Mouse (Mus musculus): ENCODE data around the gene Tmem56. TPM values are rescaled to one million over a fixed set of nuclear protein-coding genes. Genes with fewer than 3 reads are reported as not detected.

Gene Tmem56
- polyA plus RNA-seq, 1 experiment from 2014 or later: 0.91 TPM

- DNase-seq (ENCODE audit: low spot score) (no peak), ATAC-seq (replicated peaks; ENCODE audit: low FRiP score, low TSS enrichment, low read depth) (no peak)
- no peaks in the 10 kb centered on the region for H3K36me3 ChIP-seq (ENCODE audit: control insufficient read depth, insufficient read depth, low read length)
- no peaks in the 10 kb centered on the region for H3K4me1 ChIP-seq (replicated peaks; ENCODE audit: control insufficient read depth, insufficient read depth, low read length)
- H3K27me3 ChIP-seq (replicated peaks; ENCODE audit: control insufficient read depth, insufficient read depth, low read length): no peaks in the 10 kb centered on the region
- H3K4me3 ChIP-seq (ENCODE audit: low read depth, low read length): no peak overlapping the region
- 54% methylated on average over 2 of the region's 2 CpGs for WGBS
- H3K27ac ChIP-seq (ENCODE audit: low read depth): no peak overlapping the region
- no peak overlapping the region for H3K9ac ChIP-seq (ENCODE audit: low read length)
- H3K9me3 ChIP-seq (ENCODE audit: control insufficient read depth, low read length): no peaks in the 10 kb centered on the region
- H3K4me2 ChIP-seq (ENCODE audit: low read length): no peak overlapping the region
Observed at GRCm38 (mm10) chr3:121161661-121162060, 121.2 kb downstream of the Tmem56 start.

DNA sequence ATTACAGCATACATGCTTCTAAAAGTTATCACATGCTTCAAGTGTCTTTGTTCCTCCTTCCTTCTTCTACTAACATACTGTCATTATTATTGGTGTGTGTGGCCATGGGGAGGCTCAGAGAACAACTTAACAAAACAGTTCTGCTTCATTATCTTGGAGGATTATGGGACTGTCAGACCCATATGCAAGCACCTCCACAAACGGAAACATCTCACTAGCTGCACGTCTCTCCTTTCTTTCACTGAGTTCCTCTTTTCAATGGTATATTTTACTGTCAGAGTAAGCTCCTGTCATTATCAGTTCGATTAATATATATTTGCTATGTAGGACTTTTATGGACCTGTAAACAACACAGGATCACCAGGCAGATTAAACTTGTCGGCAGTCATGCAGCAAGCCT, 122.5 kb downstream of the Tmem56 start:
- Histone ChIP-seq H3K9me3 (ENCODE audit: control insufficient read depth, low read length) (no peaks in the 10 kb centered on the region), H3K36me3 (ENCODE audit: control insufficient read depth, insufficient read depth, low read length) (no peaks in the 10 kb centered on the region), H3K4me3 (ENCODE audit: low read depth, low read length) (no peak overlapping the region), H3K4me2 (ENCODE audit: low read length) (no peak overlapping the region), H3K4me1 (replicated peaks; ENCODE audit: control insufficient read depth, insufficient read depth, low read length) (0 out of 2 replicates have a peak, but pooled peaks cover 3% of the 10 kb centered on the region), H3K27ac (ENCODE audit: low read depth) (no peak overlapping the region), H3K27me3 (replicated peaks; ENCODE audit: control insufficient read depth, insufficient read depth, low read length) (no peaks in the 10 kb centered on the region), H3K9ac (ENCODE audit: low read length) (no peak overlapping the region)
- 39% methylated on average over 4 of the region's 4 CpGs for WGBS
- DNase-seq (ENCODE audit: low spot score) (no peak), ATAC-seq (replicated peaks; ENCODE audit: low FRiP score, low TSS enrichment, low read depth) (no peak)

GRCm38 (mm10) chr3:121159566-121159965, 123.3 kb downstream of the Tmem56 start:
- Histone ChIP-seq H3K36me3 (ENCODE audit: control insufficient read depth, insufficient read depth, low read length) (no peaks in the 10 kb centered on the region), H3K27ac (ENCODE audit: low read depth) (no peak overlapping the region), H3K4me3 (ENCODE audit: low read depth, low read length) (no peak overlapping the region), H3K4me1 (replicated peaks; ENCODE audit: control insufficient read depth, insufficient read depth, low read length) (0 out of 2 replicates have a peak, but pooled peaks cover 3% of the 10 kb centered on the region), H3K4me2 (ENCODE audit: low read length) (no peak overlapping the region), H3K27me3 (replicated peaks; ENCODE audit: control insufficient read depth, insufficient read depth, low read length) (no peaks in the 10 kb centered on the region), H3K9ac (ENCODE audit: low read length) (no peak overlapping the region), H3K9me3 (ENCODE audit: control insufficient read depth, low read length) (no peaks in the 10 kb centered on the region)
- 71% methylated on average over 10 of the region's 10 CpGs for whole genome bisulfite sequencing
- DNase-seq (ENCODE audit: low spot score) (no peak), ATAC-seq (replicated peaks; ENCODE audit: low FRiP score, low TSS enrichment, low read depth) (no peak)

GRCm38 (mm10) chr3:121158901-121159351, 124.0 kb downstream of the Tmem56 start:
- Histone ChIP-seq H3K27ac (ENCODE audit: low read depth) (no peak overlapping the region), H3K9ac (ENCODE audit: low read length) (no peak overlapping the region), H3K4me1 (replicated peaks; ENCODE audit: control insufficient read depth, insufficient read depth, low read length) (0 out of 2 replicates have a peak, but pooled peaks cover 3% of the 10 kb centered on the region), H3K36me3 (ENCODE audit: control insufficient read depth, insufficient read depth, low read length) (no peaks in the 10 kb centered on the region), H3K4me3 (ENCODE audit: low read depth, low read length) (no peak overlapping the region), H3K4me2 (ENCODE audit: low read length) (no peak overlapping the region), H3K9me3 (ENCODE audit: control insufficient read depth, low read length) (no peaks in the 10 kb centered on the region), H3K27me3 (replicated peaks; ENCODE audit: control insufficient read depth, insufficient read depth, low read length) (no peaks in the 10 kb centered on the region)
- no peak for ATAC-seq (replicated peaks; ENCODE audit: low FRiP score, low TSS enrichment, low read depth)
- no peak for DNase-seq (ENCODE audit: low spot score)
- 92% methylated on average over 16 of the region's 16 CpGs for WGBS

DNA sequence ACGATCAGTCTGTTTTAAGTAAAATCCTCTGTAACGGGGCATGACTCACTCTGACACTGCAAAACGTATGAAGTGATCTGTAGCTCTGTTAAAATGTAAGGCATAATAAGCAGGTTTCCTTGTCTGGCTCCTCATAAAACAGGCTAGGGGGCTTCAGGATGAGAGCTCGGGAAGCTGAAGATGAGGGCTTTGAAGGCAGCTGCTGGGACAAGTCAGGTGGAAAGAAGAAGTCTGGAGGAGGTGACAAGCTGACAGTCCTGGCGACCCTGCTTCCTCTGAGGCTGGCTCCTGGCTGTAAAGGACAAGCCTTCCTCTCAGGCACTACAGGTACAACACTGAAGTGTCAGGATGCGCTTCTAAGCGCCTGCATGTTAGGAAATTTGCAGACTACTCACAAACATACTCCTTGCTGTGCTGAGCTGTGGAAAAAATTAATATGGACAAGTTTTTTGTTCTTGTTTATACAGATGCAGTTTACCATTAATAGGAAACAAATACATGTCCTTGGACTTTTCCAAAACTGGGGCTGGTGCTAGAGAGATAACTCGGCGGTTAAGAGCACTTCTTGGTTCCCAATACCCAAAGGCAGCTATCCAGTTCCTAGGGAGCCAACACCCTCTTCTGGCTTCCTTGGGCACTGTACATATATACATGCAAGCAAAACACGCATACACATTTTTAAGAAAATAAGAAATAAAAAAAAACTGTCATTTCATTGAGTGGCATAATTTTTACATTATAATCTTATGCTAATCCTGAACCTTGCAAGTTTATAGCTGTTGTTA, 125.2 kb downstream of the Tmem56 start:
- whole genome bisulfite sequencing: 72% methylated on average over 10 of the region's 10 CpGs

GRCm38 (mm10) chr3:121156451-121157186, 126.3 kb downstream of the Tmem56 start:
- WGBS: 78% methylated on average over 11 of the region's 11 CpGs

More for the DNA sequence above, 125.2 kb downstream of the Tmem56 start:
- no peaks in the 10 kb centered on the region for H3K36me3 ChIP-seq (ENCODE audit: control insufficient read depth, insufficient read depth, low read length)
- DNase-seq (ENCODE audit: low spot score) (no peak), ATAC-seq (replicated peaks; ENCODE audit: low FRiP score, low TSS enrichment, low read depth) (no peak)
- H3K9ac ChIP-seq (ENCODE audit: low read length): no peak overlapping the region
- H3K4me1 ChIP-seq (replicated peaks; ENCODE audit: control insufficient read depth, insufficient read depth, low read length): 0 out of 2 replicates have a peak, but pooled peaks cover 3% of the 10 kb centered on the region
- no peak overlapping the region for H3K4me2 ChIP-seq (ENCODE audit: low read length)
- H3K27me3 ChIP-seq (replicated peaks; ENCODE audit: control insufficient read depth, insufficient read depth, low read length): no peaks in the 10 kb centered on the region
- H3K4me3 ChIP-seq (ENCODE audit: low read depth, low read length): no peak overlapping the region
- no peaks in the 10 kb centered on the region for H3K9me3 ChIP-seq (ENCODE audit: control insufficient read depth, low read length)
- no peak overlapping the region for H3K27ac ChIP-seq (ENCODE audit: low read depth)

GRCm38 (mm10) chr3:121156043-121156442, 126.9 kb downstream of the Tmem56 start:
- no peak overlapping the region for H3K9ac ChIP-seq (ENCODE audit: low read length)
- WGBS: 49% methylated on average over 7 of the region's 7 CpGs
- no peak overlapping the region for H3K27ac ChIP-seq (ENCODE audit: low read depth)
- no peak overlapping the region for H3K4me3 ChIP-seq (ENCODE audit: low read depth, low read length)
- H3K4me1 ChIP-seq (replicated peaks; ENCODE audit: control insufficient read depth, insufficient read depth, low read length): 0 out of 2 replicates have a peak, but pooled peaks cover 3% of the 10 kb centered on the region
- DNase-seq (ENCODE audit: low spot score) (no peak), ATAC-seq (replicated peaks; ENCODE audit: low FRiP score, low TSS enrichment, low read depth) (no peak)
- H3K27me3 ChIP-seq (replicated peaks; ENCODE audit: control insufficient read depth, insufficient read depth, low read length): no peaks in the 10 kb centered on the region
- H3K9me3 ChIP-seq (ENCODE audit: control insufficient read depth, low read length): no peaks in the 10 kb centered on the region
- no peak overlapping the region for H3K4me2 ChIP-seq (ENCODE audit: low read length)
- H3K36me3 ChIP-seq (ENCODE audit: control insufficient read depth, insufficient read depth, low read length): no peaks in the 10 kb centered on the region

More at GRCm38 (mm10) chr3:121156451-121157186, 126.3 kb downstream of the Tmem56 start:
- Histone ChIP-seq H3K4me2 (ENCODE audit: low read length) (no peak overlapping the region), H3K4me3 (ENCODE audit: low read depth, low read length) (no peak overlapping the region), H3K4me1 (replicated peaks; ENCODE audit: control insufficient read depth, insufficient read depth, low read length) (0 out of 2 replicates have a peak, but pooled peaks cover 3% of the 10 kb centered on the region), H3K36me3 (ENCODE audit: control insufficient read depth, insufficient read depth, low read length) (no peaks in the 10 kb centered on the region), H3K9ac (ENCODE audit: low read length) (no peak overlapping the region), H3K9me3 (ENCODE audit: control insufficient read depth, low read length) (no peaks in the 10 kb centered on the region), H3K27ac (ENCODE audit: low read depth) (no peak overlapping the region), H3K27me3 (replicated peaks; ENCODE audit: control insufficient read depth, insufficient read depth, low read length) (no peaks in the 10 kb centered on the region)
- DNase-seq (ENCODE audit: low spot score): no peak
- ATAC-seq (replicated peaks; ENCODE audit: low FRiP score, low TSS enrichment, low read depth): no peak
